Mouse (Mus musculus) left cerebral cortex, postnatal 25 days (tissue): ENCODE data around the gene Fundc1. TPM values are rescaled to one million over a fixed set of nuclear protein-coding genes. Genes with fewer than 3 reads are reported as not detected.

Experiments
- DNase-seq, 2 experiments: peaks; one replicate each; pipeline ENCODE4 v3.0.0; 2022; ENCODE audit warnings: low spot score in 2 of 2, mixed read lengths in 1 of 2
- intact Hi-C: fragments of 180-260 bp; cut with DNase I; formaldehyde crosslinking; loops from one replicate; pipeline ENCODE4 v1.15.1; 2025
- total RNA-seq, 2 experiments: library from RNA; stranded (reverse); gene quantifications; 2 replicates each; pipeline ENCODE4 v1.2.3; 2021

The Fundc1 gene
- total RNA-seq, 2 experiments from 2014 or later = 37.5 to 38.1 TPM

GRCm38 (mm10) chrX:17512021-17512602 lies 60.0 kb downstream of the Fundc1 start:
- intact Hi-C loops = no loop called here
- no peak for DNase-seq
